Mouse (Mus musculus) kidney, postnatal 0 days (tissue): ENCODE results near the gene Endou. TPM values are rescaled to one million over a fixed set of nuclear protein-coding genes. Genes with fewer than 3 reads are reported as not detected.
"Not testable (repeated sequence)": the region's sequence is repeated elsewhere in the genome, so short reads cannot be mapped to it uniquely, and the experiment has no call there.

ENCODE experiments used
- ATAC-seq: fragments of 200-750 bp; cut with Nextera tagmentation; replicated peaks from 2 replicates; pipeline ENCODE4 v1.8.0; 2017; ENCODE audit warnings: low read depth, moderate number of reproducible peaks, moderate TSS enrichment, moderate library complexity; ENCODE audit not compliant: low FRiP score
- DNase-seq: peaks from one replicate; pipeline ENCODE4 v3.0.0-alpha.2; 2016; ENCODE audit warnings: low spot score
- H3K27ac ChIP-seq: fragments of 300-500 bp; sonication (generic); 2 replicates; pipeline ENCODE4 v1.5.1; 2014; ENCODE audit warnings: mild to moderate bottlenecking
- H3K27me3 ChIP-seq: fragments of 300-500 bp; sonication (generic); 2 replicates; pipeline ENCODE4 v1.6.1; 2014; ENCODE audit warnings: low read length, mixed read lengths; ENCODE audit not compliant: insufficient read depth
- H3K36me3 ChIP-seq: fragments of 300-500 bp; sonication (generic); 2 replicates; pipeline ENCODE4 v1.6.1; 2014; ENCODE audit warnings: low read length, mixed read lengths; ENCODE audit not compliant: insufficient read depth
- H3K4me1 ChIP-seq: fragments of 300-500 bp; sonication (generic); replicated peaks from 2 replicates; pipeline ENCODE4 v1.6.1; 2014; ENCODE audit warnings: antibody characterized with exemption, low read length, mixed read lengths; ENCODE audit not compliant: insufficient read depth
- H3K4me2 ChIP-seq: fragments of 300-500 bp; sonication (generic); 2 replicates; pipeline ENCODE4 v1.6.1; 2014; ENCODE audit warnings: mild to moderate bottlenecking, low read length, moderate library complexity, mixed read lengths
- H3K4me3 ChIP-seq: fragments of 300-500 bp; sonication (generic); replicated peaks from 2 replicates; pipeline ENCODE4 v1.5.1; 2014; ENCODE audit warnings: low read depth, low read length
- H3K9ac ChIP-seq: fragments of 300-500 bp; sonication (generic); 2 replicates; pipeline ENCODE4 v1.6.1; 2014; ENCODE audit warnings: low read depth, low read length
- H3K9me3 ChIP-seq: fragments of 300-500 bp; sonication (generic); replicated peaks from 2 replicates; pipeline ENCODE4 v1.6.1; 2016; ENCODE audit warnings: low read length, inconsistent platforms, mixed read lengths
- CTCF ChIP-seq: IDR thresholded peaks from 2 replicates; pipeline ENCODE4 v1.5.1; 2016; ENCODE audit warnings: antibody characterized with exemption, low read depth, mild to moderate bottlenecking, moderate library complexity
- WGBS: fragments of 180-500 bp; shearing (Covaris S2); extraction: QIAGEN DNeasy Blood & Tissue Kit; methylation state at CpG from one replicate; pipeline ENCODE4 v1.1.7; 2014; 5-methylcytosine and 5-hydroxymethylcytosine counted together
- polyA plus RNA-seq: library from polyadenylated mRNA; unstranded; fragments of >200 nt; fragmentation: Nextera tagmentation; extraction: Ambion mirVana; gene quantifications from 2 replicates; pipeline ENCODE4 v1.2.1, GENCODE M21; 2015

The Endou gene
- polyA plus RNA-seq, 1 experiment from 2014 or later, result 2.2 TPM

- Histone ChIP-seq H3K9ac (no peak overlapping the region), H3K9me3 (no peaks in the 10 kb centered on the region), H3K36me3 (peaks cover 37% of the 10 kb centered on the region), H3K4me2 (no peak overlapping the region), H3K4me1 (no peaks in the 10 kb centered on the region), H3K4me3 (no peak overlapping the region), H3K27ac (no peak overlapping the region), H3K27me3 (no peaks in the 10 kb centered on the region)
- no peak for TF ChIP-seq CTCF
- no peak for DNase-seq
- ATAC-seq, result no peak
- 87% methylated on average over 7 of the region's 7 CpGs for WGBS
Observed at GRCm38 (mm10) chr15:97673256-97674000, 57.7 kb downstream of the Endou start.

DNA sequence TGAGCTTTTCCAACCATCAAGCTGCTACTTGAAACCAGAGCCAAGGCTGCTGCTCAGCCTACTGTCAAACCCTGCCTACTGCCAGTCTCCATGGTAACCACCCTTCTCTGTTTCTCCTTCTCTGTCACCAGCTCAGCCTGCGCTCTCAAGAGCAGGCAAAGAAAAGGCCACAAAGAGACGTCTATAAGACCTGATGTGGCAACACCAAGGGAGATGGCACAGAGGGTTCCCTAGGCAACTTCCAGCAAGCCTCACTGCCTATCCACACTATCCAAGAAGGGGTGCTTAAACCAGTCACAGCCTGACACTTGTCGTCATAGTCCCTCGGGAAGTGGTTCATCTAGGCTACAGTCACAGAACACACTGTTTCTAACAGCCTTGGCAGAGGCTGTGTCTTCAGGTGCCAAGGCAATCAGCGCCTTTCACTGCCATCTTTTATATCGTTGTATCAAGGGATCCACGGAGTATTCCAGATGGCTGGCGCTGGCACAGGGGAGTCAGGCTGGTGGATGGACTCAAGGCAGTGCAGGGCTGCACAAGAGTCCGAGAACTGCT is 58.9 kb downstream of the Endou start:
- WGBS, result 80% methylated on average over 9 of the region's 9 CpGs
- peak; percentile 70 for DNase-seq
- Histone ChIP-seq H3K4me1 (no peaks in the 10 kb centered on the region), H3K27me3 (no peaks in the 10 kb centered on the region), H3K4me2 (no peak overlapping the region), H3K27ac (no peak overlapping the region), H3K9me3 (no peaks in the 10 kb centered on the region), H3K4me3 (no peak overlapping the region), H3K36me3 (peaks cover 26% of the 10 kb centered on the region), H3K9ac (no peak overlapping the region)
- peak; percentile 37; the same call in 1 of the 2 replicates for ATAC-seq
- TF ChIP-seq CTCF, result no peak

DNA sequence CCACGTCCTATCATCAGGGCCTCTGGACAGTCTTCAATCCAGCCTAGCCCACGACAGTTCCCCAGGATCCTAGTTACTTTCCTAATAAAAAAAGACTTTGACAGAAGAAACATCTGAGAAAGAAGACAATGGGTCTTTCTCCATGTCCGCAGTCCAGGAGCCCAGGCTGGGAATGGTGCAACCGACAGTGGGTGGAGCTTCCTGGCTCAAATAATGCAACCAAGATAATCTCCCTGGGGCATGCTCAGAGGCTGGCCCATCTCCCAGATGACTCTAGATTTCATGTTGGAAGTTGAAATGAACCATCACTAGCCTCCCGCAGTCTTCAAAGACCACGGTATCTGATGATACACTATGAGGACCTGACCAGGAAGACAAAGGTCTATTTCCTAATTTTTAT is 60.6 kb downstream of the Endou start:
- no peak for ATAC-seq
- Histone ChIP-seq H3K4me1 (no peaks in the 10 kb centered on the region), H3K9ac (no peak overlapping the region), H3K36me3 (peaks cover 12% of the 10 kb centered on the region), H3K4me2 (no peak overlapping the region), H3K27ac (no peak overlapping the region), H3K4me3 (no peak overlapping the region), H3K27me3 (no peaks in the 10 kb centered on the region), H3K9me3 (no peaks in the 10 kb centered on the region)
- no peak for TF ChIP-seq CTCF
- 79% methylated on average over 6 of the region's 6 CpGs for WGBS
- no peak for DNase-seq

DNA sequence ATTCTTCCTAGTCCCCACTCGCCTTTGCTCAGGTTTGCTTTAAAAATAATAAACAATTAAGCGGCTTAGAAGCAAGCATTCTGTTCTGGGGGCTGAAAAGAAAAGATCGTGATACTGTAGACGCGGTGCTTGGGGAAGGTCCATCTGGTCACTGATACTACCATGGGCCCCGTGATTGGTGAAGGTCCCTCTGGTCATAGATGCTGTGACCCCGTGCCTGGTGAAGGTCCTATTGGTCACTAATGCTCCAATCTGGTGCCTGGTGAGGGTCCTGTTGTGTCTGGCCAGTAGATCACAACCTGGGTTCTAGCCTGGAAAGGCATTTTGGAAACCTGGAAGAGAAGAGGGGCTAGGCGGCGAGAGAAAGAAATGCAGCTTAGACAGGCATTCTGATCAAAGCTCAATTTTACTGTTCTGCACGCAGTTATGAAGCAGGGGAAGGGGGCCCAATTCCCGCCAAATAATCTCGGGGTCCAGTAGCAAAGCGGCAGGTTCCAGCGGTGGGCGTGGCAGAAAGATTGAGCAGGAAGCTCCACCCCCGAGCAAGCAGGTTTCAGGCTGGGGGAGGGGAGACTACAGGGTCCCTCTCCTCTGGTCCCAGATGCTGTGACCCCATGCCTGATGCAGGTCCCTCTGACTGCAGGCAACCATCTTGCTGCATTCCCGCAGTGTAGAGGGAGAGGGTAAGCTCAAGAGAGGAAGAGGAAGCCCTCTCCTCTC is 62.8 kb downstream of the Endou start:
- not testable (repeated sequence) for H3K36me3 ChIP-seq, DNase-seq, H3K27me3 ChIP-seq, H3K9ac ChIP-seq, H3K9me3 ChIP-seq, H3K27ac ChIP-seq, H3K4me3 ChIP-seq, H3K4me2 ChIP-seq, H3K4me1 ChIP-seq, ATAC-seq
- WGBS, result 76% methylated on average over 17 of the region's 17 CpGs

DNA sequence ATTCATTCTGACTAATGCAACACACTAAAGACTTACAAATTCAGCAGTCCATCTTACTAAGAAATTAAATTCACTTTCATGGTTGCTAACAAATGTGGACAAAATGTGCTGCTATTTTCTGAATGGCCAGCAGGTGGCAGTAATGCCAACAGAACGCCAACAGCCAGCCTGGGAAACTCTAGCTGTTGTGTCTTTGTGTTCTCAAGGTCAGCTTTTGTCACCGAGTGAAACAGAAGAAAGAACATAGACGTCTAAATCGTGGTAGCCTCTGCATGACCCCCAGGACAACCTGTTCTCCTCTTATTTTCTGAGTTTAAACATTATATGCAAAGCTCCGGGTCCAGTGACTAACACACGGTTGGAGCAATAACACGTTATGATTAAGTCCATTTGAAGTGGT is 63.7 kb downstream of the Endou start:
- Histone ChIP-seq H3K27ac (no peak overlapping the region), H3K36me3 (no peaks in the 10 kb centered on the region), H3K9me3 (no peaks in the 10 kb centered on the region), H3K27me3 (no peaks in the 10 kb centered on the region), H3K9ac (no peak overlapping the region), H3K4me1 (no peaks in the 10 kb centered on the region), H3K4me2 (no peak overlapping the region), H3K4me3 (no peak overlapping the region)
- DNase-seq (peak; percentile 88), ATAC-seq (no peak)
- 28% methylated on average over 7 of the region's 7 CpGs for WGBS
- peak; percentile 97 for TF ChIP-seq CTCF

DNA sequence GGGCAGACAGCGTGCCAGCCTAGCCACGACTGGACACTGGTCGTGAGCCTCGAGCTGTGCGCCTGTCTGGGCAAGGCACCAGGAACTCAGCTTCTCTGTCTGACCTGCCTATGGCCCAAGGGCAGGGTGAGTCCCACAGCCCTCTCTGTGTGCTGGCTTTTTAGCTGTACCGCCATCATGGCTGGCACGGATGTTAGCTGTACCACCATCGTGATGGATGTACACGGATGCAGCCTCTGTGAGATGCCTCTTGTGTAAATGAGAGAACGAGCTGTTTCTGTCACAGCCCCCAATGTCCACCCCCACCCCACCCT is 64.7 kb downstream of the Endou start:
- Histone ChIP-seq H3K27me3 (no peaks in the 10 kb centered on the region), H3K4me2 (no peak overlapping the region), H3K9ac (no peak overlapping the region), H3K27ac (no peak overlapping the region), H3K36me3 (no peaks in the 10 kb centered on the region), H3K4me3 (no peak overlapping the region), H3K4me1 (no peaks in the 10 kb centered on the region), H3K9me3 (no peaks in the 10 kb centered on the region)
- DNase-seq (no peak), ATAC-seq (no peak)
- WGBS, result 89% methylated on average over 10 of the region's 10 CpGs
- TF ChIP-seq CTCF, result no peak
